Mouse (Mus musculus) spleen, adult 2 months (tissue): ENCODE data around the gene Krtap15.

Experiments used
- CTCF ChIP-seq: fragments of 200-500 bp; IDR thresholded peaks from 2 replicates; pipeline ENCODE4 v1.5.1; 2011; ENCODE audit warnings: mild to moderate bottlenecking, inconsistent platforms; ENCODE audit not compliant: insufficient read depth, insufficient read length, insufficient replicate concordance; ENCODE audit errors: extremely low read depth
- POLR2A ChIP-seq: fragments of 200-500 bp; IDR thresholded peaks from 2 replicates; pipeline ENCODE4 v1.6.1; 2011; ENCODE audit warnings: low read depth, low read length, inconsistent platforms

DNA sequence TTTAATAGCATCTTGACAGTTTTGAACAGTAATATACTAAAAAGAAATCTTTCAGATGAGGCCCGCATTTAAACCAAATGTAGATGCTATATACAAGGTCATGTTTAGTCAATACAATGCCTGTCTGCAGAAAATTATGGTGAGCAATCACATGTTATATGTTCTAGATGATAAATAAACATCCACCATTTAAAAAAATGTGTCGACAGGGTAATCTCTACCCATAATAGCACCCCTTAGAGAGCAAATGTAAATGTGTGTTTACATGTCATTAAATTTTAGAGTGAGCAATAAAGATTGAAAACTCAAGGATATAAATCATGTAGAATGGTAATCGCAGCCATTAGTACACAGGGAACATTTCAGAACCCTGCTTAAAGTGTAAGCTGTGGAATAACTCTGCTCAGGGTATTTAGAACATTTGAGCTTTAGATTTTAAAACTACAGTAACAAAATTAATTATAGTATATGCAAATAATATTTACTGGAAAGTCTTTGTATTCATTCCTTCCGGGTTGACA lies 44.9 kb downstream of the Krtap15 start:
- TF ChIP-seq POLR2A (no peak), CTCF (no peak)
